Mouse (Mus musculus) small intestine, adult 2 months (tissue): ENCODE measurements around the gene Rara.

Experiments used
- CTCF ChIP-seq: fragments of 200-500 bp; IDR thresholded peaks from 2 replicates; pipeline ENCODE4 v1.5.1; 2012; ENCODE audit warnings: low read depth, mild to moderate bottlenecking, control low read depth, inconsistent platforms, low read length, moderate library complexity, mixed read lengths; ENCODE audit not compliant: insufficient replicate concordance, insufficient read length; ENCODE audit errors: extremely low read depth
- POLR2A ChIP-seq: fragments of 200-500 bp; IDR thresholded peaks from 2 replicates; pipeline ENCODE4 v1.6.1; 2012; ENCODE audit warnings: low read depth, mild to moderate bottlenecking, control low read depth, inconsistent platforms, low read length, moderate library complexity

- TF ChIP-seq CTCF (no peak), POLR2A (no peak)
Measured at GRCm38 (mm10) chr11:98905583-98905982, 22.0 kb upstream of the Rara start.
